Mouse (Mus musculus) liver, adult 2 months (tissue): ENCODE measurements around the gene Cops7a.

Experiments
- CTCF ChIP-seq: fragments of 200-500 bp; IDR thresholded peaks from 2 replicates; pipeline ENCODE4 v1.5.1; 2011; ENCODE audit warnings: low read depth, low read length, control low read depth
- POLR2A ChIP-seq: fragments of 200-500 bp; IDR thresholded peaks from 2 replicates; pipeline ENCODE4 v1.6.1; 2011; ENCODE audit warnings: low read length, control low read depth; ENCODE audit not compliant: insufficient read depth; ENCODE audit errors: extremely low read depth

DNA sequence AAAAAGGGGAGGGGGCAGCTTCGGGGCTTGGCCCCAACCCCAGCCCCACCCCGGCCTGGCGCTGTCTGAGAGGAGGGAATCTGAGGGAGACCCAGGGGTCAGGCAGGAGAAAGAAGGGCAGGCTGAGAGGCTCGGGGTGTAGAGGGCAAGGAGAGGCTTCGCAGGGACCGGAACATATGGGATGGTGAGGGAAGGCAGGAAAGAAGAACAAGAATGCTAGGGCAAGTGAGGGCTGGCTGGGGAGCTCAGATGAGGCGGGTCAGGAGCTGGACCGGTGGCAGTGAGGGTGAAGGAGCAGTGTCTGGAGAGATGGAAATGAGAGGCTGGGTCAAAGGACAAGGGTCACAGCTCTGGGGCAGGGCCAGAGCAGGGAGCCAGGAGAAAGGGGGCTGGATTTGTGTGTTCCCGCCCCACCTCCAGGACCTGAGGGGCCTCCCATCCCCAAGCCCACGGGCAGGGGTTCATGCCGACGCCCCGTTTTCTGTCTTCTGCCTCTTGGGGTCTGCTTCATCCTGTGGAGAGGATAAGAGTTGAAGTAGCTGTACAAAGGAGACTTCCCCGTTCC lies 51.5 kb downstream of the Cops7a start:
- TF ChIP-seq CTCF: no peak
- TF ChIP-seq POLR2A: no peak
